In genomic region chr6:88743601-88744291, GRCm38 (mm10) we compare ENCODE assay signal across 13 mouse cellular contexts. TPM values are rescaled to one million over a fixed set of nuclear protein-coding genes. Genes with fewer than 3 reads are reported as not detected.
DNase-seq lines count a peak whose midpoint lies in the region; ATAC-seq and TF ChIP-seq lines count a peak whose summit lies in the region.
"Had no signal": no experiment of that assay in that cellular context is flagged by ENCODE, and none has a peak within 500 bp of the region (broad histone marks: within the 10 kb centered on the region; RNA-seq: fewer than 3 reads in every experiment).

No protein-coding gene starts in this region.

- H3K4me3 ChIP-seq in layer of hippocampus, adult 2 months: no peak overlapping the region
- H3K4me3 ChIP-seq in forebrain, postnatal 0 days (ENCODE audit: low read depth, low read length): no peak overlapping the region
- H3K4me3 ChIP-seq in midbrain, embryonic 15.5 days: no peak overlapping the region
- H3K4me3 ChIP-seq: heart, embryonic 12.5 days; megakaryocyte, embryonic 14.5 days had no signal

- no peaks in the 10 kb centered on the region for H3K9me3 ChIP-seq in forebrain, postnatal 0 days (ENCODE audit: low read length)
- H3K9me3 ChIP-seq in midbrain, embryonic 15.5 days: no peaks in the 10 kb centered on the region
- H3K9me3 ChIP-seq: heart, embryonic 12.5 days had no signal

- no peak for TF ChIP-seq CTCF in layer of hippocampus, adult 2 months (conservative IDR thresholded peaks at IDR 0.05)
- TF ChIP-seq CTCF in forebrain, postnatal 0 days (IDR thresholded peaks at IDR 0.05; ENCODE audit: low read depth): no peak

- no peaks in the 10 kb centered on the region for H3K27me3 ChIP-seq in forebrain, postnatal 0 days (ENCODE audit: insufficient read depth, low read length)
- no peaks in the 10 kb centered on the region for H3K27me3 ChIP-seq in midbrain, embryonic 15.5 days (replicated peaks)
- H3K27me3 ChIP-seq: heart, embryonic 12.5 days had no signal

- peak; percentile 27; the same call in 1 of the 2 replicates for ATAC-seq in forebrain, postnatal 0 days
- peak; percentile 45; the same call in 1 of the 2 replicates for ATAC-seq in midbrain, embryonic 15.5 days (replicated peaks)

- H3K27ac ChIP-seq in layer of hippocampus, adult 2 months: peak overlapping the region; percentile 80
- peak overlapping the region; percentile 15; the same call in 1 of the 2 replicates for H3K27ac ChIP-seq in forebrain, postnatal 0 days (ENCODE audit: low read depth, low read length)
- peak overlapping the region; percentile 46 for H3K27ac ChIP-seq in midbrain, embryonic 15.5 days

- H3K9ac ChIP-seq in forebrain, postnatal 0 days: no peak overlapping the region
- H3K9ac ChIP-seq in midbrain, embryonic 15.5 days: no peak overlapping the region
- H3K9ac ChIP-seq: heart, embryonic 12.5 days had no signal

- peak; percentile 74 to 78 for DNase-seq in cerebellum, postnatal 10 days
- no peak for DNase-seq in cerebellum, adult 8-10 months
- DNase-seq in layer of hippocampus, adult 2 months (ENCODE audit: low spot score in 2 of 2): no peak
- DNase-seq in layer of hippocampus, adult 9-11 months: no peak
- no peak for DNase-seq in forebrain, postnatal 0 days
- DNase-seq in spleen, adult 18-20 months: no peak
- no peak for DNase-seq in gastrocnemius, postnatal 10 days
- DNase-seq: B cell, adult 2 months; kidney, adult 8-10 months; right cerebral cortex, postnatal 14 days had no signal

- no peak overlapping the region for H3K4me2 ChIP-seq in forebrain, postnatal 0 days (ENCODE audit: low read depth)
- no peak overlapping the region for H3K4me2 ChIP-seq in midbrain, embryonic 15.5 days
- H3K4me2 ChIP-seq: heart, embryonic 12.5 days had no signal

- WGBS in forebrain, postnatal 0 days: 49% methylated on average over 14 of the region's 14 CpGs
- WGBS in midbrain, embryonic 15.5 days: 50% methylated on average over 14 of the region's 14 CpGs

- H3K4me1 ChIP-seq in forebrain, postnatal 0 days (ENCODE audit: insufficient read depth): 0 out of 2 replicates have a peak, but pooled peaks cover 10% of the 10 kb centered on the region
- peaks cover 9% of the 10 kb centered on the region; the same call in 1 of the 2 replicates for H3K4me1 ChIP-seq in midbrain, embryonic 15.5 days
- H3K4me1 ChIP-seq: heart, embryonic 12.5 days had no signal

- H3K36me3 ChIP-seq in forebrain, postnatal 0 days (ENCODE audit: insufficient read depth): no peaks in the 10 kb centered on the region
- no peaks in the 10 kb centered on the region for H3K36me3 ChIP-seq in midbrain, embryonic 15.5 days (replicated peaks)
- H3K36me3 ChIP-seq: heart, embryonic 12.5 days had no signal

RNA-seq across cellular contexts. Expression of gene Mgll, which starts 19.5 kb away (rescaled TPM):
- total RNA-seq in layer of hippocampus, adult 2 months (2021): 100 to 1,000 TPM; 178 to 182 TPM
- total RNA-seq in forebrain, postnatal 0 days (2014; rRNA removed): 35.1 and 37.5 TPM in 2 replicates
- 48.7 and 60.7 TPM in 2 replicates for polyA plus RNA-seq in forebrain, postnatal 0 days (2015; fragmentation: Nextera tagmentation; extraction: Ambion mirVana)
- 30.7 and 36.2 TPM in 2 replicates for polyA plus RNA-seq in midbrain, embryonic 15.5 days (2015; fragmentation: Nextera tagmentation; extraction: Ambion mirVana)
- total RNA-seq in gastrocnemius, postnatal 10 days (2021): 10 to 100 TPM; 66.8 to 73.4 TPM

Comparison
In these comparisons a context has a peak if more than half of its experiments do, and no peak if none do; other contexts are left out.
1. DNase-seq: peak in cerebellum, postnatal 10 days (2 of 2); none in cerebellum, adult 8-10 months (single experiment), layer of hippocampus, adult 2 months (0 of 2), layer of hippocampus, adult 9-11 months (single experiment), forebrain, postnatal 0 days (single experiment), spleen, adult 18-20 months (0 of 2) and gastrocnemius, postnatal 10 days (single experiment).
2. H3K27ac ChIP-seq: peak in every context shown above with its lines; median percentile 80 in layer of hippocampus, adult 2 months; 46 in midbrain, embryonic 15.5 days; 15 in forebrain, postnatal 0 days.